Mouse (Mus musculus): ENCODE data around the gene Gjb2. TPM values are rescaled to one million over a fixed set of nuclear protein-coding genes. Genes with fewer than 3 reads are reported as not detected.

Gene Gjb2
- polyA plus RNA-seq, 1 experiment, result 4.7 TPM

DNA sequence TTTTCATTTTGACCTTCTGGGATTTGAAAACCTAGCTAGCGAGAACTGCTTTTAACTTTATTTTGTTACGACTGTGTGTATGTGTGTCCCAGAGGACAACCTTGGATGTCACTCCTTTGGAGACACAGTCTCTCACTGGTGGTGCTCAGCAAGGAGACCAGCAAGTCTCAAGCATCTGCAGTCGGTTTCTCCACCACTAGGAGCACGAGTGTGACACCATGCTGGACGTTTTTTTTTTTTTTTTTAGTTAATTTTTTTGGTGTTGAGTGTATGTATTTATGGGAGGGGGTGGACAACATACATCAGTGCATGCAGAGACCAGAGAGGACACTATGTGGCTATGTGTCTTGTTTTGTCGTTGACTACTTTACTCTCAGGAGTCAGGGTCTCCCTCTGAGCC lies 51.8 kb downstream of the Gjb2 start:
- 63% methylated on average over 6 of the region's 6 CpGs for WGBS
- Histone ChIP-seq H3K36me3 (ENCODE audit: control insufficient read depth, insufficient read depth, low read length) (no peaks in the 10 kb centered on the region), H3K4me3 (ENCODE audit: low read depth, low read length) (no peak overlapping the region), H3K4me1 (ENCODE audit: control insufficient read depth, insufficient read depth, insufficient read length, low read length) (no peaks in the 10 kb centered on the region), H3K27ac (ENCODE audit: insufficient read depth, low read depth, low read length) (no peak overlapping the region), H3K27me3 (ENCODE audit: control insufficient read depth, insufficient read depth, low read length) (peaks cover 23% of the 10 kb centered on the region)
- no peak for TF ChIP-seq POLR2A (IDR thresholded peaks at IDR 0.05; ENCODE audit: low read depth, low read length)
- no peak for TF ChIP-seq CTCF (IDR thresholded peaks at IDR 0.05; ENCODE audit: extremely low read depth, insufficient read length, insufficient replicate concordance, low read depth, low read length)

Other genes with a start within 250 kb of the Gjb2 start
- 0.57 and 1.6 TPM in 2 replicates for gene Zmym2, start 218.0 kb downstream of the Gjb2 start, polyA plus RNA-seq (2012; rRNA removed)
- gene Gja3, start 46.6 kb downstream of the Gjb2 start, polyA plus RNA-seq (2012; rRNA removed), result 0.04 TPM in 1 of 2 replicates, not detected in the other
- gene Gm4491, start 11.2 kb upstream of the Gjb2 start, polyA plus RNA-seq (2012; rRNA removed), result not detected in 2 replicates
- gene Gjb6, start 28.9 kb upstream of the Gjb2 start, polyA plus RNA-seq (2012; rRNA removed), result not detected in 2 replicates